In genomic region chr15:92840035-92840434, GRCm38 (mm10) we compare ENCODE assay signal across 27 mouse cellular contexts.
DNase-seq lines count a peak whose midpoint lies in the region; ATAC-seq and TF ChIP-seq lines count a peak whose summit lies in the region.
"Had no signal": no experiment of that assay in that cellular context is flagged by ENCODE, and none has a peak within 500 bp of the region (broad histone marks: within the 10 kb centered on the region; RNA-seq: fewer than 3 reads in every experiment).

No protein-coding gene starts in this region.

- H3K9ac ChIP-seq in hindbrain, embryonic 15.5 days, result no peak overlapping the region
- H3K9ac ChIP-seq in forebrain, postnatal 0 days, result no peak overlapping the region
- H3K9ac ChIP-seq: embryonic facial prominence, embryonic 15.5 days; heart, embryonic 12.5 days; limb, embryonic 12.5 days; liver, embryonic 15.5 days; lung, embryonic 14.5 days; neural tube, embryonic 12.5 days; stomach, embryonic 15.5 days had no signal

- intact Hi-C loops in gastrocnemius, adult 2 months (cut with DNase I), result no loop called here

- H3K9me3 ChIP-seq in hindbrain, embryonic 15.5 days, result no peaks in the 10 kb centered on the region
- H3K9me3 ChIP-seq in hindbrain, embryonic 10.5 days, result no peaks in the 10 kb centered on the region; the same call in 1 of the 2 replicates
- H3K9me3 ChIP-seq in forebrain, postnatal 0 days (ENCODE audit: low read length), result no peaks in the 10 kb centered on the region
- H3K9me3 ChIP-seq: embryonic facial prominence, embryonic 10.5 days; embryonic facial prominence, embryonic 15.5 days; heart, embryonic 12.5 days; limb, embryonic 12.5 days; liver, embryonic 15.5 days; neural tube, embryonic 12.5 days; stomach, embryonic 15.5 days had no signal

- H3K36me3 ChIP-seq in hindbrain, embryonic 15.5 days, result no peaks in the 10 kb centered on the region
- H3K36me3 ChIP-seq in hindbrain, embryonic 10.5 days, result no peaks in the 10 kb centered on the region
- no peaks in the 10 kb centered on the region for H3K36me3 ChIP-seq in forebrain, postnatal 0 days (ENCODE audit: insufficient read depth)
- H3K36me3 ChIP-seq: embryonic facial prominence, embryonic 10.5 days; embryonic facial prominence, embryonic 15.5 days; heart, embryonic 12.5 days; limb, embryonic 12.5 days; liver, embryonic 15.5 days; neural tube, embryonic 12.5 days; stomach, embryonic 15.5 days had no signal

- no peak for ATAC-seq in hindbrain, embryonic 15.5 days (ENCODE audit: low FRiP score, low read depth)
- peak; percentile 47 for ATAC-seq in forebrain, postnatal 0 days
- ATAC-seq: activated CD4-positive, CD25-positive, alpha-beta regulatory T cell, adult 4 months had no signal

- no peak for TF ChIP-seq CTCF in forebrain, postnatal 0 days (IDR thresholded peaks at IDR 0.05; ENCODE audit: low read depth)
- no peak for TF ChIP-seq CTCF in gastrocnemius, adult 2 months (IDR thresholded peaks at IDR 0.05)

- no peak overlapping the region for H3K4me2 ChIP-seq in hindbrain, embryonic 15.5 days
- peak overlapping the region; percentile 8; the same call in 1 of the 2 replicates for H3K4me2 ChIP-seq in forebrain, postnatal 0 days (ENCODE audit: low read depth)
- H3K4me2 ChIP-seq: embryonic facial prominence, embryonic 15.5 days; heart, embryonic 12.5 days; limb, embryonic 12.5 days; liver, embryonic 15.5 days; lung, embryonic 14.5 days; neural tube, embryonic 12.5 days; stomach, embryonic 15.5 days had no signal

- no peak for DNase-seq in hindbrain, embryonic 10.5 days (ENCODE audit: low spot score)
- peak; percentile 3 for DNase-seq in right cerebral cortex, postnatal 4 days
- no peak for DNase-seq in right cerebral cortex, adult 2 months (ENCODE audit: low spot score in 2 of 2)
- DNase-seq in forebrain, postnatal 0 days, result peak; percentile 29
- DNase-seq in thymus, postnatal 14 days, result no peak
- no peak for DNase-seq in gastrocnemius, adult 2 months
- DNase-seq: adrenal gland, adult 8-10 months; B cell, adult 2 months; cerebellum, adult 8-10 months; heart, adult 2 months; heart, postnatal 4 days; kidney, adult 18-20 months; kidney, postnatal 36 days; lung, embryonic 14.5 days; lung, postnatal 14 days; right cerebral cortex, postnatal 14 days had no signal

- H3K27me3 ChIP-seq in hindbrain, embryonic 15.5 days, result no peaks in the 10 kb centered on the region
- H3K27me3 ChIP-seq in hindbrain, embryonic 10.5 days (ENCODE audit: insufficient read depth, poor library complexity, severe bottlenecking), result no peaks in the 10 kb centered on the region
- no peaks in the 10 kb centered on the region for H3K27me3 ChIP-seq in forebrain, postnatal 0 days (ENCODE audit: insufficient read depth, low read length)
- H3K27me3 ChIP-seq: embryonic facial prominence, embryonic 15.5 days; heart, embryonic 12.5 days; limb, embryonic 12.5 days; liver, embryonic 15.5 days; neural tube, embryonic 12.5 days; stomach, embryonic 15.5 days had no signal

- WGBS in hindbrain, embryonic 15.5 days, result 52% methylated on average over 5 of the region's 5 CpGs
- WGBS in hindbrain, embryonic 10.5 days, result 86% methylated on average over 5 of the region's 5 CpGs
- 45% methylated on average over 5 of the region's 5 CpGs for WGBS in forebrain, postnatal 0 days

- H3K4me3 ChIP-seq in hindbrain, embryonic 15.5 days, result no peak overlapping the region
- no peak overlapping the region for H3K4me3 ChIP-seq in hindbrain, embryonic 10.5 days
- H3K4me3 ChIP-seq in forebrain, postnatal 0 days (ENCODE audit: low read depth, low read length), result no peak overlapping the region
- H3K4me3 ChIP-seq in gastrocnemius, adult 2 months, result no peak overlapping the region
- H3K4me3 ChIP-seq: embryonic facial prominence, embryonic 10.5 days; embryonic facial prominence, embryonic 15.5 days; heart, adult 2 months; heart, embryonic 12.5 days; layer of hippocampus, adult 2 months; left cerebral cortex, adult 2 months; limb, embryonic 12.5 days; liver, embryonic 15.5 days; neural tube, embryonic 12.5 days; stomach, embryonic 15.5 days had no signal

- H3K27ac ChIP-seq in hindbrain, embryonic 15.5 days (replicated peaks), result peak overlapping the region; percentile 61
- H3K27ac ChIP-seq in hindbrain, embryonic 10.5 days, result no peak overlapping the region
- H3K27ac ChIP-seq in forebrain, postnatal 0 days (ENCODE audit: low read depth, low read length), result peak overlapping the region; percentile 29; the same call in 1 of the 2 replicates
- H3K27ac ChIP-seq in gastrocnemius, adult 2 months, result no peak overlapping the region
- H3K27ac ChIP-seq: embryonic facial prominence, embryonic 10.5 days; embryonic facial prominence, embryonic 15.5 days; heart, adult 2 months; layer of hippocampus, adult 2 months; left cerebral cortex, adult 2 months; limb, embryonic 12.5 days; liver, embryonic 15.5 days; neural tube, embryonic 12.5 days; stomach, embryonic 15.5 days had no signal

- H3K4me1 ChIP-seq in hindbrain, embryonic 15.5 days (replicated peaks), result peaks cover 11% of the 10 kb centered on the region
- no peaks in the 10 kb centered on the region for H3K4me1 ChIP-seq in hindbrain, embryonic 10.5 days (replicated peaks)
- 0 out of 2 replicates have a peak, but pooled peaks cover 6% of the 10 kb centered on the region for H3K4me1 ChIP-seq in forebrain, postnatal 0 days (ENCODE audit: insufficient read depth)
- H3K4me1 ChIP-seq: embryonic facial prominence, embryonic 10.5 days; embryonic facial prominence, embryonic 15.5 days; heart, embryonic 12.5 days; liver, embryonic 15.5 days; neural tube, embryonic 12.5 days; stomach, embryonic 15.5 days had no signal

Comparison
In these comparisons a context has a peak if more than half of its experiments do, and no peak if none do; other contexts are left out.
1. H3K27ac ChIP-seq: peak in hindbrain, embryonic 15.5 days (single experiment) and forebrain, postnatal 0 days (single experiment); none in hindbrain, embryonic 10.5 days (single experiment) and gastrocnemius, adult 2 months (single experiment).
2. DNase-seq: peak in right cerebral cortex, postnatal 4 days (single experiment) and forebrain, postnatal 0 days (single experiment); none in hindbrain, embryonic 10.5 days (single experiment), right cerebral cortex, adult 2 months (0 of 2), thymus, postnatal 14 days (single experiment) and gastrocnemius, adult 2 months (single experiment).